Mouse (Mus musculus): ENCODE data around the gene Dclre1a. TPM values are rescaled to one million over a fixed set of nuclear protein-coding genes. Genes with fewer than 3 reads are reported as not detected.
A peak's percentile ranks its signal among the peaks of the same experiment; 100 is the strongest.

Dclre1a gene
- polyA plus RNA-seq, 1 experiment = 8.4 TPM

DNA sequence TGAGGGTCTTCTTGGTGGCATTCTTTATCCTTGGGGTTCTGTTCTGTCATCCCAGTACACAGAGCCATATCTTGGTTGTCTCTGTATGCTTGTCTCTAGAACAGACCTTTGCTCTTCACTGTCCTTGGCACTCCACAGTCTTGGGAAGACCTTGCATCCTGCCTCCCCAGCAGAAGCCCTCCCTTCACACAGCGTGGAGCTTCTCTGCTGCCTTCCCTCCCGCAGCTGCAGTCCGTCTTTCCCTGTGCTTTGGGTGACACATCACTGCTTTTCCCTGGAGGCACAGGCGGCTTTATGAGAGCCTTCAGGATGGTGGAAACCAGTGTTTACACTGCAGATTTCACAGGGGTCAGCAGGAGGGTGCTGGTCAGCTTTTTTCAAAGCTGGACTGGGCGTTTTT, 35.8 kb upstream of the Dclre1a start:
- TF ChIP-seq POLR2A (IDR thresholded peaks at IDR 0.05; ENCODE audit: borderline replicate concordance, control insufficient read depth, low read depth, low read length) (no peak), CTCF (IDR thresholded peaks at IDR 0.05; ENCODE audit: control insufficient read depth, insufficient read depth, low read length) (no peak)
- no peak overlapping the region for H3K27ac ChIP-seq (ENCODE audit: control insufficient read depth, insufficient read depth, low read depth, low read length, poor library complexity)
- WGBS = 85% methylated on average over 5 of the region's 5 CpGs
- no peak overlapping the region for H3K4me3 ChIP-seq (replicated peaks; ENCODE audit: control insufficient read depth, low read depth, low read length)
- no peaks in the 10 kb centered on the region for H3K4me1 ChIP-seq (ENCODE audit: control insufficient read depth, insufficient read depth, low read length)

DNA sequence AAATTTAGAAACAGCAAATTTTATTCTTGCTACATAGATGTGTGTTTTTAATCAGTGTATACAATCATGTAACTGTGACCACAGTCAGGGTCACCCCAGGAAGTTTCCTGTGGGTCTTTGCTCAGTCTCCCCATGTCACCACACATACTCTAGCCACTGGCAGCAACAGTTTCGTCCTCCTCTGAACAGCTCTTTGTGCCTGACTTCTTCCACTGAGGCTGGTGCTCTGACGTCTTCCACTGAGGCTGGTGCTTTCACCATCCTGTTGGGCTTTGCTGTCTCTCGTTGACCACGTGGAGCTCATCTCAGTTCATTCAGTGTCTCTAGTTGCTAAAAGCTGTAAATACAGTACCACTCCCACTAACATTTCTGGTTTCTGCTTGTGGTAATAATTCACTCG, 34.0 kb upstream of the Dclre1a start:
- H3K27ac ChIP-seq (ENCODE audit: control insufficient read depth, insufficient read depth, low read depth, low read length, poor library complexity) = no peak overlapping the region
- H3K4me1 ChIP-seq (ENCODE audit: control insufficient read depth, insufficient read depth, low read length) = no peaks in the 10 kb centered on the region
- 86% methylated on average over 5 of the region's 5 CpGs for WGBS
- TF ChIP-seq CTCF (IDR thresholded peaks at IDR 0.05; ENCODE audit: control insufficient read depth, insufficient read depth, low read length) (no peak), POLR2A (IDR thresholded peaks at IDR 0.05; ENCODE audit: borderline replicate concordance, control insufficient read depth, low read depth, low read length) (no peak)
- H3K4me3 ChIP-seq (replicated peaks; ENCODE audit: control insufficient read depth, low read depth, low read length) = no peak overlapping the region

DNA sequence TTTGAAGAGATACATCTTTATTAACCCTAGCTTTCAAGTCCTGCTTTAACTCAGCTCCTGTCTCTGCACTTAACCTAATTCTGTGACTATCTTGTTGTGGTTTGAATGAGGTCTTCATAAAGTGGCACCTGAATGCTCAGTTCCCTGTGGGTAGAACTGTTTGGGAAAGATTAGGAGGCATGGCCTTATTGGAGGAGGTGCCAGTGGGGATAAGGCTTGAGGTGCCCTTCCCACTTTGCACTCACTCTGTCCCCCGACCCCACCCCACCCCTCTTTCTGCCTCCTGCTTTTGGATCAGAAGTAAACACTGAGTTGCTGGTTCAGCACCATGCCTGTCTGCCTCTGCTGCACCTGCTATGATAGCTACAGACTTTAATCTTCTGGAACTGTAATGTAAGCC, 29.8 kb upstream of the Dclre1a start:
- TF ChIP-seq POLR2A (IDR thresholded peaks at IDR 0.05; ENCODE audit: borderline replicate concordance, control insufficient read depth, low read depth, low read length) (no peak), CTCF (IDR thresholded peaks at IDR 0.05; ENCODE audit: control insufficient read depth, insufficient read depth, low read length) (no peak)
- no peak overlapping the region for H3K4me3 ChIP-seq (replicated peaks; ENCODE audit: control insufficient read depth, low read depth, low read length)
- no peak overlapping the region for H3K27ac ChIP-seq (ENCODE audit: control insufficient read depth, insufficient read depth, low read depth, low read length, poor library complexity)
- no peaks in the 10 kb centered on the region for H3K4me1 ChIP-seq (ENCODE audit: control insufficient read depth, insufficient read depth, low read length)
- WGBS = 73% methylated on average over 1 of the region's 1 CpGs

- Histone ChIP-seq H3K27ac (ENCODE audit: control insufficient read depth, insufficient read depth, low read depth, low read length, poor library complexity) (no peak overlapping the region), H3K4me3 (replicated peaks; ENCODE audit: control insufficient read depth, low read depth, low read length) (no peak overlapping the region), H3K4me1 (ENCODE audit: control insufficient read depth, insufficient read depth, low read length) (no peaks in the 10 kb centered on the region)
- WGBS = 93% methylated on average over 6 of the region's 6 CpGs
- TF ChIP-seq CTCF (IDR thresholded peaks at IDR 0.05; ENCODE audit: control insufficient read depth, insufficient read depth, low read length) (no peak), POLR2A (IDR thresholded peaks at IDR 0.05; ENCODE audit: borderline replicate concordance, control insufficient read depth, low read depth, low read length) (no peak)
Measured at GRCm38 (mm10) chr19:56573184-56573583, 25.2 kb upstream of the Dclre1a start.

DNA sequence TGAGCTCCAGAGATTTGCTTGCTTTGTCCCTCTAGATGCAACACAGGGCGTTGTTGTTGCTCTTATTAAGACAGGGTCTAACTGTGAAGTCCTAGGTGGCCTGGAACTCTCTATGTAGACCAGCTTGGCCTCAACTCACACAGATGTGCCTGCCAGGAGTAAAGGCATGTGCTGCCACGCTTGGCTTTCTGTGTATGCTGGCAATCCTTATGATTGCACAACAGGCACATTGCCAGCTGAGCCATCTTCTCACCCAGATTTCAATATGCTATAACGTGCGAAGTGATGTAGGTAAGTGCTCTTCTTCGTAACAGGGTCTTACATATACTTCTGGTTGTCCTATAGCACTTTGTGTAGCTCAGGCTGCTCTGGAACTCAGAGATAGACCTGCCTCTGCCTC, 23.9 kb upstream of the Dclre1a start:
- Histone ChIP-seq H3K27ac (ENCODE audit: control insufficient read depth, insufficient read depth, low read depth, low read length, poor library complexity) (no peak overlapping the region), H3K4me1 (ENCODE audit: control insufficient read depth, insufficient read depth, low read length) (no peaks in the 10 kb centered on the region), H3K4me3 (replicated peaks; ENCODE audit: control insufficient read depth, low read depth, low read length) (no peak overlapping the region)
- WGBS = 80% methylated on average over 5 of the region's 5 CpGs
- TF ChIP-seq POLR2A (IDR thresholded peaks at IDR 0.05; ENCODE audit: borderline replicate concordance, control insufficient read depth, low read depth, low read length) (no peak), CTCF (IDR thresholded peaks at IDR 0.05; ENCODE audit: control insufficient read depth, insufficient read depth, low read length) (no peak)

DNA sequence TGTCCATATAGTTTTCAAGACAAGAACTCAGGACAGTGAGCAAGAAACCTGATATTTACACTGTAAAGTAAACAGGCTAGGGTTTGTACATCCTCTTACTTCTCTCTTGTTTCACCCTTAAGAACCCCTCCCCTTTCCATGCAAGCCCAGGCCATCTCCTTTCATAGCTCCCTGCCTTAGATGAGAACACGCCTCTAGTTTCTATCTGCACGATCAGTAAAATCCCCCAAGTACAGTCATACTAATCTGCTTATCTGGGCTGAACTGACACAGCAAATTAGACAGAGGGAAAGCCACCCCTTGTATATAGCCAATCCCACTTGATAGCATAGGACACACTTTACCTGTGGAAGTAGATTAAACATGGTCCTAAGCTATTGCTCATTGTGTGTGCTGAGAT, 23.2 kb upstream of the Dclre1a start:
- Histone ChIP-seq H3K27ac (ENCODE audit: control insufficient read depth, insufficient read depth, low read depth, low read length, poor library complexity) (no peak overlapping the region), H3K4me1 (ENCODE audit: control insufficient read depth, insufficient read depth, low read length) (no peaks in the 10 kb centered on the region; the same call in 1 of the 2 replicates), H3K4me3 (replicated peaks; ENCODE audit: control insufficient read depth, low read depth, low read length) (no peak overlapping the region)
- TF ChIP-seq POLR2A (IDR thresholded peaks at IDR 0.05; ENCODE audit: borderline replicate concordance, control insufficient read depth, low read depth, low read length) = no peak
- no peak for TF ChIP-seq CTCF (IDR thresholded peaks at IDR 0.05; ENCODE audit: control insufficient read depth, insufficient read depth, low read length)
- WGBS = 61% methylated on average over 2 of the region's 2 CpGs

DNA sequence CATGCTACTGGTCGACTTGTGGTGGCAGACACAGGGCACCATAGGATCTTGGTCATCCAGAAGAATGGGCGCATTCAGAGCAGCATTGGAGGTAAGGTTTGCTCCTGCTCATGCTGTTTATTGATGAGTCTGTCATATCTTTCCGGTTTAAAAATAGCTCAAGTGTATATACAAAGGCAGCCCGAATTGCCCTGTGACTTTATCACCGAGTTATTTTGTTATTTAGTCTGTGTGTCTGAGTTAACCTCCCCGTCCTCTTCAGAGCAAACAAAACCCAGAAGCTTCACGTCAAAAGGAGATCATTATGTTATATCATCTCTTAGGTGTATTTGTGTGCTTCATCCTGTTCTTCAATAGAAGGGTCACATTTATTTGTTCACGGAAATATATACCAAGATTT, 22.8 kb upstream of the Dclre1a start:
- Histone ChIP-seq H3K4me3 (replicated peaks; ENCODE audit: control insufficient read depth, low read depth, low read length) (no peak overlapping the region), H3K4me1 (ENCODE audit: control insufficient read depth, insufficient read depth, low read length) (no peaks in the 10 kb centered on the region; the same call in 1 of the 2 replicates), H3K27ac (ENCODE audit: control insufficient read depth, insufficient read depth, low read depth, low read length, poor library complexity) (no peak overlapping the region)
- WGBS = 86% methylated on average over 8 of the region's 8 CpGs
- TF ChIP-seq CTCF (IDR thresholded peaks at IDR 0.05; ENCODE audit: control insufficient read depth, insufficient read depth, low read length) = no peak

GRCm38 (mm10) chr19:56566940-56567339, 18.9 kb upstream of the Dclre1a start:
- 73% methylated on average over 6 of the region's 6 CpGs for WGBS
- Histone ChIP-seq H3K4me3 (replicated peaks; ENCODE audit: control insufficient read depth, low read depth, low read length) (no peak overlapping the region), H3K27ac (ENCODE audit: control insufficient read depth, insufficient read depth, low read depth, low read length, poor library complexity) (no peak overlapping the region), H3K4me1 (ENCODE audit: control insufficient read depth, insufficient read depth, low read length) (peaks cover 2% of the 10 kb centered on the region)
- TF ChIP-seq CTCF (IDR thresholded peaks at IDR 0.05; ENCODE audit: control insufficient read depth, insufficient read depth, low read length) (no peak), POLR2A (IDR thresholded peaks at IDR 0.05; ENCODE audit: borderline replicate concordance, control insufficient read depth, low read depth, low read length) (no peak)

DNA sequence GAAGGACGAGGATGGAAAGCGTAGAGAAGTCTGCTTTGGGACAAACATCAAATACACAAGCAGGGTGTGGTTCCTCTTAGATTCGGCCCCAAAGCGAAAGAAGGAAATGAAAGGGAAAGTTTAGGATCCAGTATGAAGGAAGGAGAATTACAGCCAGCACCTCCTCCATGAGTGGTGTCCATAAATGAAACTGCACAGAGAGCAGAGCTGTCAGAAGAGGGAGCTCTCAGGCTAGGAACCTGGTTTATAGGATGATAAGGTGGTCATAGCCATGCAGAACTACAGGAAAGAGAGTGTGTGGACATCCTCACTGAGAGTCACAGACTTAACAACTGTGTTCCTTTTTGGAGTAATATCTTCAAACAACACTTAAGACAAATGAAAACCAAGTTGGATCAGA, 18.0 kb upstream of the Dclre1a start:
- Histone ChIP-seq H3K4me1 (ENCODE audit: control insufficient read depth, insufficient read depth, low read length) (peaks cover 2% of the 10 kb centered on the region), H3K27ac (ENCODE audit: control insufficient read depth, insufficient read depth, low read depth, low read length, poor library complexity) (no peak overlapping the region), H3K4me3 (replicated peaks; ENCODE audit: control insufficient read depth, low read depth, low read length) (no peak overlapping the region)
- WGBS = 55% methylated on average over 4 of the region's 4 CpGs
- TF ChIP-seq POLR2A (IDR thresholded peaks at IDR 0.05; ENCODE audit: borderline replicate concordance, control insufficient read depth, low read depth, low read length) (no peak), CTCF (IDR thresholded peaks at IDR 0.05; ENCODE audit: control insufficient read depth, insufficient read depth, low read length) (peak; percentile 13; the same call in 1 of the 2 replicates)
